Mouse (Mus musculus): Measurements from ENCODE around the gene Smg8.

DNA sequence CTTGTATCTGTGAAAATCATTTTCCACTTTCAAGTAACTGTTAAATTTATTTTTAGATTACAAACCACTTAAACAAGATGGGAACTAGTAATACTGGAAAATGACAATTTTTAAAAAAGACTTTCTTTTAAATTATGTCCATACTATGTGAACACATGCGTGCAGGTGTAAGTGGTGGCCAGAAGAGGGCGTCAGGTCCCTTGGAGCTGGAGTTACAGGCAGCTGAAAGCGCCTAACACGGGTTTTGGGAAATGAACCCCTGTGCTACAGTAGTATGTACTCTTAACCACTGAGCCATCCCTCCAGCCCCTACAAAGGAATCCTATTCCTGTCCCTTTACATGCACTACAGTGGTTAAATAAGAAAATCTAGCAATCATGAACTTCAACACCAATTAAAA lies 50.4 kb downstream of the Smg8 start:
- TF ChIP-seq MAX (IDR thresholded peaks at IDR 0.05; ENCODE audit: low read depth) (no peak), POLR2A (IDR thresholded peaks at IDR 0.05; ENCODE audit: insufficient read length, low read depth) (no peak), POLR2AphosphoS2 (IDR thresholded peaks at IDR 0.05; ENCODE audit: insufficient read length, low read depth) (no peak), E2F4 (IDR thresholded peaks at IDR 0.05; ENCODE audit: insufficient read depth) (no peak), MYOG (IDR thresholded peaks at IDR 0.05; ENCODE audit: control insufficient read depth in 1 of 3, insufficient read depth in 1 of 3, insufficient read length in 2 of 3, low read depth in 2 of 3) (no peak), USF1 (IDR thresholded peaks at IDR 0.05; ENCODE audit: low read depth) (no peak), CEBPB (IDR thresholded peaks at IDR 0.05; ENCODE audit: insufficient read depth, poor library complexity, severe bottlenecking) (no peak), TCF3 (IDR thresholded peaks at IDR 0.05; ENCODE audit: insufficient read length, low read depth) (no peak)

Measured in myocyte (in vitro differentiated cells).